Mouse (Mus musculus) ES-E14 (cell line): ENCODE data around the gene Fis1. TPM values are rescaled to one million over a fixed set of nuclear protein-coding genes. Genes with fewer than 3 reads are reported as not detected.
A peak's percentile ranks its signal among the peaks of the same experiment; 100 is the strongest.

Experiments used
- DNase-seq: peaks from one replicate; pipeline ENCODE4 v3.0.0-alpha.2; 2013; ENCODE audit warnings: low read depth, low spot score
- H3K27ac ChIP-seq: 2 replicates; pipeline ENCODE4 v1.5.1; 2012; ENCODE audit warnings: low read depth, mild to moderate bottlenecking, low read length, moderate library complexity, mixed read lengths; ENCODE audit not compliant: poor library complexity, insufficient read depth, severe bottlenecking
- H3K36me3 ChIP-seq: 2 replicates; pipeline ENCODE4 v1.6.1; 2012; ENCODE audit warnings: mild to moderate bottlenecking, low read length, moderate library complexity, mixed read lengths; ENCODE audit not compliant: control insufficient read depth, poor library complexity, insufficient read depth, severe bottlenecking
- H3K4me1 ChIP-seq, 2 experiments: fragments of 150-350 bp in 1 of 2; sonication (generic) in 1 of 2; 2 replicates each; pipeline ENCODE4 v1.6.1; 2012; ENCODE audit warnings: low read length in 2 of 2, mild to moderate bottlenecking in 1 of 2, mixed read lengths in 1 of 2; ENCODE audit not compliant: control insufficient read depth in 2 of 2, insufficient read depth in 2 of 2, poor library complexity in 1 of 2
- H3K4me3 ChIP-seq, 2 experiments: fragments of 150-350 bp in 1 of 2; sonication (generic) in 1 of 2; 2 replicates each; pipeline ENCODE4 v1.5.1; 2012; ENCODE audit warnings: low read length in 2 of 2, low read depth in 1 of 2, mild to moderate bottlenecking in 1 of 2, mixed read lengths in 1 of 2; ENCODE audit not compliant: insufficient read depth in 1 of 2, poor library complexity in 1 of 2, severe bottlenecking in 1 of 2
- H3K9ac ChIP-seq: 2 replicates; pipeline ENCODE4 v1.6.1; 2012; ENCODE audit warnings: low read depth, mild to moderate bottlenecking, low read length, mixed read lengths; ENCODE audit not compliant: poor library complexity, insufficient read depth, severe bottlenecking
- H3K9me3 ChIP-seq: fragments of 150-350 bp; sonication (generic); 2 replicates; pipeline ENCODE4 v1.6.1; 2012; ENCODE audit warnings: low read depth, mild to moderate bottlenecking, low read length; ENCODE audit not compliant: control insufficient read depth, insufficient read depth
- CHD2 ChIP-seq: IDR thresholded peaks from 2 replicates; pipeline ENCODE4 v1.6.1; 2014; ENCODE audit warnings: mild to moderate bottlenecking, low read depth, low read length, inconsistent platforms
- HCFC1 ChIP-seq: IDR thresholded peaks from 2 replicates; pipeline ENCODE4 v1.6.1; 2012; ENCODE audit warnings: low read length, inconsistent platforms, borderline replicate concordance; ENCODE audit not compliant: insufficient read depth
- MAFK ChIP-seq: IDR thresholded peaks from 2 replicates; pipeline ENCODE4 v1.6.1; 2014; ENCODE audit warnings: mild to moderate bottlenecking, low read depth, low read length, inconsistent platforms; ENCODE audit not compliant: insufficient read depth
- ZC3H11A ChIP-seq: IDR thresholded peaks from 2 replicates; pipeline ENCODE4 v1.6.1; 2012; ENCODE audit warnings: low read depth, mild to moderate bottlenecking, inconsistent platforms, low read length, borderline replicate concordance
- ZNF384 ChIP-seq: IDR thresholded peaks from 2 replicates; pipeline ENCODE4 v1.6.1; 2012; ENCODE audit warnings: low read depth, low read length, inconsistent platforms
- in situ Hi-C, 2 experiments: fragments of 600-800 bp; cut with MboI; formaldehyde crosslinking; loops; one replicate each; pipeline ENCODE4 v1.15.1; 2025; ENCODE audit warnings: low sequenced_read_pairs in 2 of 2, inconsistent platforms in 1 of 2; ENCODE audit not compliant: unreplicated experiment in 2 of 2
- total RNA-seq: library from RNA; depleted of rRNA; stranded (reverse); fragments of 300-350 nt; gene quantifications from 2 replicates; pipeline ENCODE4 v1.2.3, GENCODE M21; 2012

Gene Fis1
- total RNA-seq, 1 experiment = 114 TPM

DNA sequence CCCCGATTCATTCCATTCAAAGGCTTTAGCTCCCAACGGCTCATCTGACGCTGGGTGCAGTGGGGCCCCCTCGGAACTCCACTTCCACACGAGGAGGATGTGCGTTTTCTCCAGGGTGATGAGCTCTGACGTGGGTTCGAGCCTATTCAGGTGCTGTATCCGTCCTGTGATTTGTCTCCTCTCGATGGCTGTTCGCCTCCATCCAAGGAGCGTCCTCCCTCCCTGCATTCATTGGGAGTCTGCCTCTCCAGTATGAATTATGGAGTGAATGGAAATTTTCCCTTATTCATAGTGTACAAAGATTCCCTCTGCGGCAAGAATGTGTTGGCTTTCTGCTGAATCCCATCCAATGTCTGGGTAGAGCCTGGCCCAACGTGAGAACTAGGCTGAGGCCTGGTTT, 21.2 kb upstream of the Fis1 start:
- H3K4me3 ChIP-seq = no peak overlapping the region
- H3K9ac ChIP-seq = no peak overlapping the region
- no peak for DNase-seq
- TF ChIP-seq CHD2 = no peak
- TF ChIP-seq MAFK = no peak
- TF ChIP-seq ZNF384 = no peak
- TF ChIP-seq ZC3H11A = no peak
- no peak for TF ChIP-seq HCFC1
- in situ Hi-C loops = no loop called here
- H3K36me3 ChIP-seq = peaks cover 20% of the 10 kb centered on the region; the same call in 1 of the 2 replicates
- H3K9me3 ChIP-seq = no peaks in the 10 kb centered on the region
- peaks cover 10 to 26% of the 10 kb centered on the region in 2 experiments for H3K4me1 ChIP-seq
- H3K27ac ChIP-seq = no peak overlapping the region

DNA sequence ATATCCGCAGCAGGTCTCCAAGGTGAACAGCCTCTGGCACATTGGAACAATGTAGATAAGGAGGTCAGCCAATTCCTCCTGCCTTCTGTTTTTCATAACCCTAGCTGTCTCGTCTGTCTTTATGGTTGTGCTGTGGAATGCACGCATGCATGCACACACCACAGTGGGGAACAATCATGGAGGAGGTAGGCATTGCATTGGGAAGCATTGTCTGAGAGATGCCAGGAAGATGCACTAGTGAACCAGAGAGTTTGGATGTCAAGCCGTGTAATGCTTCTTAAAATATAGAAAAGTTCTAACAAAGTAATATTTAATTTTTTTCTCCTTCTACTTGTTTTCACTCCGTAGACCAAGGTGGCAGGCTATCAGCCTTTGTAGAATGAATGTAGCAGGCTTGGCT, 20.1 kb upstream of the Fis1 start:
- TF ChIP-seq HCFC1 (no peak), ZC3H11A (no peak), MAFK (no peak), ZNF384 (no peak), CHD2 (no peak)
- Histone ChIP-seq H3K9me3 (no peaks in the 10 kb centered on the region), H3K4me1 (peaks cover 10 to 30% of the 10 kb centered on the region in 2 experiments), H3K9ac (no peak overlapping the region), H3K27ac (no peak overlapping the region), H3K36me3 (peaks cover 17% of the 10 kb centered on the region; the same call in 1 of the 2 replicates), H3K4me3 (no peak overlapping the region)
- in situ Hi-C loops = no loop called here
- no peak for DNase-seq

DNA sequence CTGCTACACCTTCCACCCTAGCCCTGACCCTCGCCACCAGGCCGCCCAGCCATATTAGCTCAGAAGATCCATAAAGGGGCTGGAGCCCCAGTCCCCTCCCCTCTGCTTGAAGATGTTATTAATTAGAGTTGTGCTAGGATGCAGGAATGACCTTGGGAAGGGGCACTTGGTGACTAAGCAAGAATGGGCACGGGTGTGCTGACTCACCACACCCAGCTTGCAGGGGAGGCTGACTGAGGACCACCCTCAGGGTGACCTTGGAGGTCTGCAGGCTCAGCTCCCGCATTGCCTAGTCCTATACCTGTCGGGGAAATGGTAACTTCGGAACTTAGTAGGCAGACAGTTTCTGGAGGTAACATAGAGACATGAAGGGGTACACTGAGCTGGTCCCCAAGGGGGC, 19.1 kb upstream of the Fis1 start:
- H3K36me3 ChIP-seq = peaks cover 14% of the 10 kb centered on the region; the same call in 1 of the 2 replicates
- DNase-seq = no peak
- peak overlapping the region; percentile 14; the same call in 1 of the 2 replicates for H3K27ac ChIP-seq
- H3K9ac ChIP-seq = no peak overlapping the region
- H3K4me3 ChIP-seq = no peak overlapping the region
- peaks cover 10 to 30% of the 10 kb centered on the region in 2 experiments for H3K4me1 ChIP-seq
- in situ Hi-C loops = no loop called here
- TF ChIP-seq ZC3H11A = no peak
- peak; percentile 90 for TF ChIP-seq MAFK
- no peaks in the 10 kb centered on the region for H3K9me3 ChIP-seq

DNA sequence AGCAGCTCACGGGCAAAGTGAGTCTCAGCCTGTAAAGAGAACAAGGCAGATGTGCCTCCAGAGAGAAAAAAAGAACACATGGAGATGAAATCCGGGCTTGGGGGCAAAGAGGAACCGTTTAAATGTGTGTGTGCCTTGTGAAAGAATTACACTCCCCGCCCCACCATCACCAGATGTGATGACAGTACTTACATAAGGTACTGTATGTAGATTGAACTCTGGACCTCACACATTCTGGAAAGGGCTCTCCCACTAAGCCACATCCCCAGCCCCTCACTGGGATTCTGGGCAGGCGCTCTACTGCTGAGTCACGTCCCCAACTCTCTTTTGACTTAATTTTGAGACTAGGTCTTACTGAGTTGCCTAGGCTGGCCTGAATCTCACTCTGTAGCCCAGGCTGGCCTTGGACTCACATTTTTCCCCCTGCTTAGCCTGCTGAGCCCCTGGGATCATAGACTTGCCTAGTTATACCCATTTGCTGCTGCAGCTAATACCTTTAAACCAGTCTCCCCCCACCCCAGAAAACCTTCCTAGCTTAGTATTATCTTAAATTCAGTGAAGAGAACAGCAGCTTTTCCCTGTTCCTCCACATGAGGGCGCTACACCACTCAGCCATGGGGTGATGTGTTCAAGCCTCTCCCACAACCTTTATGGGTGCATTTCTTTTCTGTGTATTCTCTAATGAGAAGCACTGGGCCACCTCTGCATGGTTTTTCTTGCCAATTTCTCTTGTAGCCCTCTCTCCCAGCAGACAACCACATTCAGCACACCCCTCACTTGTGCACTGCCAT, 17.0 kb upstream of the Fis1 start:
- peak overlapping the region; percentile 36; the same call in 1 of the 2 replicates for H3K9ac ChIP-seq
- peak overlapping the region; percentile 80 for H3K27ac ChIP-seq
- peaks cover 8% of the 10 kb centered on the region; the same call in 1 of the 2 replicates for H3K36me3 ChIP-seq
- peaks cover 8 to 26% of the 10 kb centered on the region in 2 experiments for H3K4me1 ChIP-seq
- H3K4me3 ChIP-seq = no peak overlapping the region
- DNase-seq = no peak
- H3K9me3 ChIP-seq = no peaks in the 10 kb centered on the region
- in situ Hi-C loops = no loop called here
- TF ChIP-seq MAFK (peak; percentile 35; the same call in 1 of the 2 replicates), ZC3H11A (no peak)
